Mouse (Mus musculus): ENCODE results near the gene Fhl2. TPM values are rescaled to one million over a fixed set of nuclear protein-coding genes. Genes with fewer than 3 reads are reported as not detected.

Gene Fhl2
- polyA plus RNA-seq, 1 experiment = 58.9 TPM

DNA sequence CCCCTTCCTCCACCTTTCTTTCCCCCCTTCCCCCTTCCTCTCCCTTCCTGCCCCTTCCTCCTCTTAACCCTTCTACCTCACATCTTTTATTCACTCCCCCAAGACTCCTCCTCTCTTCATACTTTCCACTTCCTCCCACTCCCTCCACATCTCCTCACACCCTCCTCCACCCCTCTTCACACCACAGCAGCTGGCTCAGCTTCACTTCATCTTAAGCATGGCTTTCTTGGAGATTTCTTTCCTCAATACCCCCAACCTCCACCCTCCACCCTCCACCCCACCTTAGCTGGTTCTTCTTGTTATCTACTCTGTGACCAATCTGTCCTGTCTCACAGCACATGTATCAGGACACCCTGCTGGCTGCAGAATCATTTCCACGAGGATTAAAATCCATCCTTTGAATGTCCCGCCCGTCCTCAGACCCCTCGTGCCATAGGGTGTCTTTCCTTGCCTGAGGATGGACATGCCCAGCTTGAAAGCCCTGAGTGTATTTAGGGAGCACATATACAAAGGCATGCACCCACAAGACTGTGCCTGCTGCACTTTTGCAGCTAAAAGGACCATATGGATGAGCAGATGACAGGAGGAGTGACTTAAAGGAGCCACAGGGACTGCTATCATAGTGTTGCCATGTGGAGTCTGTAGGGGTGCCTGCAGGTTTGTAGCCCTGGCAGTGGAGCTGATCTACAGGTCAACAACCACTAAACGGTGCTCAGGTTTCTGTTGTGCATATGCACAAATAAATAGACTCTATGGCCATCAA lies 66.4 kb downstream of the Fhl2 start:
- Histone ChIP-seq H3K27ac (ENCODE audit: control insufficient read depth, insufficient read depth, low read length) (no peak overlapping the region), H3K4me1 (replicated peaks; ENCODE audit: control insufficient read depth, insufficient read depth, low read length) (peaks cover 10% of the 10 kb centered on the region; the same call in 1 of the 2 replicates), H3K36me3 (ENCODE audit: control insufficient read depth, insufficient read depth, low read length) (no peaks in the 10 kb centered on the region), H3K27me3 (ENCODE audit: control insufficient read depth, insufficient read depth, low read length) (no peaks in the 10 kb centered on the region), H3K4me3 (ENCODE audit: control insufficient read depth, insufficient read depth, low read length) (no peak overlapping the region)
- DNase-seq = no peak
- TF ChIP-seq POLR2A (IDR thresholded peaks at IDR 0.05; ENCODE audit: control insufficient read depth, extremely low read depth, insufficient read depth, low read length, poor library complexity) (no peak), CTCF (IDR thresholded peaks at IDR 0.05; ENCODE audit: borderline replicate concordance, control insufficient read depth, extremely low read depth, insufficient read depth, low read length, poor library complexity) (no peak)
- 94% methylated on average over 5 of the region's 5 CpGs for WGBS

DNA sequence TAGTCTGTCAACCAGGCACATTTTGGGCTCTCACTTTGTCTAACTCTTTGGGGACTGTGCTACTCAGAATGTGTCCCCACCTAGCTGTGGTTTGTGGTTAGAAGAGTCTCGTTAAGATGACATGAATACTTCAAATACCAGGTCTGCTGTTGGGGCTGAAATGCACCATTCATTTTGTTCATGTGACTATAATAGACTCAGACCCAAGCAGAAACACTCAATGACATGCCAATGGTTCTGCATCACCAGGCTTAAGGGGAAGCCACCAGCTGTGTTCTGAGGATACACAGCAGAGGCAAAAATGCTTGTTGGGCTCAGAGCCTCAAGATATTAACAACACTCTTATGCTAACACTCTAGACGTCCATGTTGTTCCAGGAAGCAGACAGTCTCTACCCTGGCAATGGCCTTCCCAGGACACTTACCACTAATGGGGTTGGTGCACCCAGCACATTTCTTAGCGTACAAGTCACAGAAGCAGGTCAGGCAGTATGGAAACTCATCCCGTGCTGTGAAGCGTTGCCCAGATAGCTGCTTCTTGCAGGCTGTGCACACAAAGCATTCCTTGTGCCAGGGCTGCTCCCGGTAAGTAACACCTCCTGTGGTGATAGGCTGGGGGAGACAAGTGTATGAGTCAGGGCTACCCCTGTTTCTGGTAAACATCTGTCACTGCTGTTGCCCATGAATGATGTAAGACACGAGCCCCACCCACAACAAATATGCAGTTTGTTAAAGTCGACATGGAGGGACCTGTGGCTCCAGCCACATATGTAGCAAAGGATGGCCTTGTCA lies 68.8 kb downstream of the Fhl2 start:
- no peak overlapping the region for H3K27ac ChIP-seq (ENCODE audit: control insufficient read depth, insufficient read depth, low read length)
- no peaks in the 10 kb centered on the region for H3K36me3 ChIP-seq (ENCODE audit: control insufficient read depth, insufficient read depth, low read length)
- peaks cover 10% of the 10 kb centered on the region; the same call in 1 of the 2 replicates for H3K4me1 ChIP-seq (replicated peaks; ENCODE audit: control insufficient read depth, insufficient read depth, low read length)
- no peak overlapping the region for H3K4me3 ChIP-seq (ENCODE audit: control insufficient read depth, insufficient read depth, low read length)
- WGBS = 76% methylated on average over 8 of the region's 8 CpGs
- TF ChIP-seq CTCF (IDR thresholded peaks at IDR 0.05; ENCODE audit: borderline replicate concordance, control insufficient read depth, extremely low read depth, insufficient read depth, low read length, poor library complexity) (no peak), POLR2A (IDR thresholded peaks at IDR 0.05; ENCODE audit: control insufficient read depth, extremely low read depth, insufficient read depth, low read length, poor library complexity) (no peak)
- DNase-seq = no peak
- H3K27me3 ChIP-seq (ENCODE audit: control insufficient read depth, insufficient read depth, low read length) = no peaks in the 10 kb centered on the region

DNA sequence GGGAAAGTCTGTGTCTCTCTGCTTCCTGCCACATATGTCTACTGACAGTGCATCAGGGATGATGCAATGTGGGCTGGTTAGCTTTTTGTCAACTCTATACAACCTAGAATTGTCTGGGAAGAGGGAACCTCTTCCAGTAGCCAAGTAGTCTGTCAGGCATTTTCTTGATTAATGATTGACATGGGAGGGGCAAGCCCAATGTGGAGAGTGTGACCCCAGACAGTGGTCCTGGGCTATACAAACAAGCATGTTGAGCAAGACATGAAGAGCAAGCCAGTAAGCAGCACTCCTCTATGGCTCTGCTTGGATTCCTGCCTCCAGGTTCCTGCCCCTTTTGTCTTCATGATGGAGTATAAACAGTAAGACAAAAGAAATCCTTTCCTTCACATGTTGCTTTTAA lies 69.6 kb downstream of the Fhl2 start:
- H3K36me3 ChIP-seq (ENCODE audit: control insufficient read depth, insufficient read depth, low read length) = no peaks in the 10 kb centered on the region
- H3K4me3 ChIP-seq (ENCODE audit: control insufficient read depth, insufficient read depth, low read length) = no peak overlapping the region
- DNase-seq = no peak
- peaks cover 10% of the 10 kb centered on the region; the same call in 1 of the 2 replicates for H3K4me1 ChIP-seq (replicated peaks; ENCODE audit: control insufficient read depth, insufficient read depth, low read length)
- no peaks in the 10 kb centered on the region for H3K27me3 ChIP-seq (ENCODE audit: control insufficient read depth, insufficient read depth, low read length)
- TF ChIP-seq POLR2A (IDR thresholded peaks at IDR 0.05; ENCODE audit: control insufficient read depth, extremely low read depth, insufficient read depth, low read length, poor library complexity) (no peak), CTCF (IDR thresholded peaks at IDR 0.05; ENCODE audit: borderline replicate concordance, control insufficient read depth, extremely low read depth, insufficient read depth, low read length, poor library complexity) (no peak)
- no peak overlapping the region for H3K27ac ChIP-seq (ENCODE audit: control insufficient read depth, insufficient read depth, low read length)

DNA sequence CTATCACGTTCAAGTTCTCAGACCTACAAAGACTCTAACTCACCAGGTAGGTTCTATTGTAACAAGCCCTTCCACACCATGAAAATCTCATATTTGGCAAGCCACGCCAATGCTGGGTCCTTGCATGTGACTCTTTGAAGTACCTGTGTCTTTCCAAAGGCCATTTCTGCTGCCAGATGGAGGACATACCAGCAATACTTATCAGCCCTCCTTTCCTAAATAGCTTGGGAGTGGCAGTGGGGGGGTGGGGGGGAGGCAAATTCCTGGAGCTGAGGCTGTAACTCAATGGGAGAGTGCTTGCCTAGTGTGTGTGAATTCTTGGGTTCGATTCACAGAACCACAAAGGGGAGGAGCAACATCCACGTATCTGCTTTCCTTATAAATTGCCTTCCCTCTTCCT lies 72.1 kb downstream of the Fhl2 start:
- DNase-seq = no peak
- Histone ChIP-seq H3K27ac (ENCODE audit: control insufficient read depth, insufficient read depth, low read length) (no peak overlapping the region), H3K4me1 (replicated peaks; ENCODE audit: control insufficient read depth, insufficient read depth, low read length) (peaks cover 5% of the 10 kb centered on the region; the same call in 1 of the 2 replicates), H3K36me3 (ENCODE audit: control insufficient read depth, insufficient read depth, low read length) (no peaks in the 10 kb centered on the region), H3K4me3 (ENCODE audit: control insufficient read depth, insufficient read depth, low read length) (no peak overlapping the region), H3K27me3 (ENCODE audit: control insufficient read depth, insufficient read depth, low read length) (no peaks in the 10 kb centered on the region)
- WGBS = 92% methylated on average over 4 of the region's 4 CpGs
- TF ChIP-seq POLR2A (IDR thresholded peaks at IDR 0.05; ENCODE audit: control insufficient read depth, extremely low read depth, insufficient read depth, low read length, poor library complexity) (no peak), CTCF (IDR thresholded peaks at IDR 0.05; ENCODE audit: borderline replicate concordance, control insufficient read depth, extremely low read depth, insufficient read depth, low read length, poor library complexity) (no peak)

DNA sequence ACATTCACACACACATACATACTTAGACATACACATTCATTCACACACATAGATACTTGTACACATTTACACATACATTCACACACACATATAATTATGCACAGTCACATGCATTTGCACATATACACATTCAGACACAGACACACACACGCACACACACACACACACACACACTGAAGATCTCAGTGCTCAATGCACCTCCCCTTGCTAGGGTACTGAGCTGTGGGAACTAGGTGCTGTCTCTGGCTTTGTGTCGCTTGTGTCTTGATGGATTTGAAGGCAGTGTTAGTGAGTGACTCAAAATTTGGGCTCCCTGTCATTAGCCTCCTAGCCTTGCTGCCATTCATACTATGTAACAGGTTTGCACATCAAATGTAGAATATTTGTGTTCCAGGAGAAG lies 74.2 kb downstream of the Fhl2 start:
- H3K36me3 ChIP-seq (ENCODE audit: control insufficient read depth, insufficient read depth, low read length) = no peaks in the 10 kb centered on the region; the same call in 1 of the 2 replicates

DNA sequence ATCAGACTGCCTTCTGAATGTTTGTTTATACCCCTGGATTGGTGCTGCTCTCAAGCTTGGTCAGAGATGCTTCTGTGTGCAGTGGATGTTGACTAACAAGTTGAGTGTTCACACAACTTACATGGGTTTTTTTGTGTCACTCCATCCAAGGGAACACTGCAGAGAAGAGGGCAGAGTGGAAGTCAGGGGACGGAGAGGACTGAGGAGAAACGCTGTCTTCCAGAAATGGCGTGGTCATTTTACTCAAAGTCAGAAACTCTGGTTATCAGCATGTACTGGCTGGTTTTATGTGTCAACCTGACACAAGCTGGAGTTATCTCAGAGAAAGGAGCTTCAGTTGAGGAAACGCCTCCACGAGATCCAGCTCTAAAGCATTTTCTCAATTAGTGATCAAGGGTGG lies 75.8 kb downstream of the Fhl2 start:
- WGBS = 97% methylated on average over 5 of the region's 5 CpGs
- H3K27me3 ChIP-seq (ENCODE audit: control insufficient read depth, insufficient read depth, low read length) = no peaks in the 10 kb centered on the region
- H3K4me1 ChIP-seq (replicated peaks; ENCODE audit: control insufficient read depth, insufficient read depth, low read length) = no peaks in the 10 kb centered on the region
- peaks cover 10% of the 10 kb centered on the region for H3K36me3 ChIP-seq (ENCODE audit: control insufficient read depth, insufficient read depth, low read length)
- DNase-seq = no peak
- no peak overlapping the region for H3K4me3 ChIP-seq (ENCODE audit: control insufficient read depth, insufficient read depth, low read length)
- TF ChIP-seq CTCF (IDR thresholded peaks at IDR 0.05; ENCODE audit: borderline replicate concordance, control insufficient read depth, extremely low read depth, insufficient read depth, low read length, poor library complexity) = no peak
- no peak for TF ChIP-seq POLR2A (IDR thresholded peaks at IDR 0.05; ENCODE audit: control insufficient read depth, extremely low read depth, insufficient read depth, low read length, poor library complexity)
- no peak overlapping the region for H3K27ac ChIP-seq (ENCODE audit: control insufficient read depth, insufficient read depth, low read length)

More for the DNA sequence above, 74.2 kb downstream of the Fhl2 start:
- no peak overlapping the region for H3K27ac ChIP-seq (ENCODE audit: control insufficient read depth, insufficient read depth, low read length)
- no peaks in the 10 kb centered on the region for H3K27me3 ChIP-seq (ENCODE audit: control insufficient read depth, insufficient read depth, low read length)
- no peaks in the 10 kb centered on the region for H3K4me1 ChIP-seq (replicated peaks; ENCODE audit: control insufficient read depth, insufficient read depth, low read length)
- no peak overlapping the region for H3K4me3 ChIP-seq (ENCODE audit: control insufficient read depth, insufficient read depth, low read length)
- 90% methylated on average over 2 of the region's 2 CpGs for WGBS
- no peak for TF ChIP-seq POLR2A (IDR thresholded peaks at IDR 0.05; ENCODE audit: control insufficient read depth, extremely low read depth, insufficient read depth, low read length, poor library complexity)
- DNase-seq = no peak

All from thymus, adult 2 months (tissue).